Mouse (Mus musculus): ENCODE measurements at regions not wholly inside any gene's neighbourhood (a gene's known extent, or its start where the extent isn't known, plus 50 kb on each side); places are given as distances from the start of the nearest gene placed in this dataset.

GRCm38 (mm10) chr16:95892356-95892755 lies 98.4 kb downstream of the Psmg1 start:
- DNase-seq (ENCODE audit: low spot score in 2 of 2), result no peak

- no peak for DNase-seq (ENCODE audit: low spot score in 2 of 2)
Measured at GRCm38 (mm10) chr16:95886131-95886530, 104.6 kb downstream of the Psmg1 start.

- DNase-seq (ENCODE audit: low spot score in 2 of 2), result no peak
Measured at GRCm38 (mm10) chr16:95873297-95873696, 117.5 kb downstream of the Psmg1 start.

DNA sequence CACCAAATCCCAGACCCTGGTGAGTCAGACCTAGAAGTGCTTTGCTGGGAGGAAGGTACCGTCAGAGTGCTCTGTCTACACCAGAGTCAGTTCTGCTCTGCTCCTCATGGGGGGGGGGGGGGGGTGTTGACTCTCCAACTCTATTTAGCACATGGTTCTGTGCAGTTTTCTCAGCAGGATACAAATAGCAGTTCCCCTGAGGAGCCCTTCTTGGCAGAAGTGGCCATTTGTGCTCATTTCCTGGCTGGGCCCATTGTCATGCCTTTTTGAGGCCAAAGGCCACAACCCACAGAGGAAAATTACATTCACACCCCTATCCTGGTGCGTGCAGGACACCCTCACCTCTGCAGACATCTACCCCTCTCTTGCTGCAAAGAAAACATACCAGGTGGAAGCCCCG lies 118.3 kb downstream of the Psmg1 start:
- no peak for DNase-seq (ENCODE audit: low spot score in 2 of 2)

DNA sequence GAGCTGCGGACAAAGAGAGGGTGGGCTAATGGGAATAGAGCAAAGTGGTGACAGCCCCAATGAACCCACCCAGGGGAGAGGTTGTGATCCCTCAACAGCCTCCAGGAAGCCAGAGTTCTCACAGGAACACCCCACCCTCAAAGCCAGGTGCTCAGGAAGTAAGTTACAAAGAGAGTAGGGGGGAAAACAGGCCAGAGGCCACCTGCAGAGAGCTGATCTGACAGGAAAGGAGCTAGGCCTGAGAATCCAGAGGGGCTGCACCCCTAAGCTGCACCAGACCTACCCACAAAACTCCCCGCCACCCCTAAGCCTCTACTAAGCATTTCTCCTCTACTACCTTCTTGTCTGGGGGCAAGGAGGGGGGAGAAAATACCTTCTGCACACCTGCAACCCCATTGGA lies 120.5 kb downstream of the Psmg1 start:
- DNase-seq (ENCODE audit: low spot score in 2 of 2), result no peak

GRCm38 (mm10) chr16:95869501-95869900 lies 121.3 kb downstream of the Psmg1 start:
- no peak for DNase-seq (ENCODE audit: low spot score in 2 of 2)

DNA sequence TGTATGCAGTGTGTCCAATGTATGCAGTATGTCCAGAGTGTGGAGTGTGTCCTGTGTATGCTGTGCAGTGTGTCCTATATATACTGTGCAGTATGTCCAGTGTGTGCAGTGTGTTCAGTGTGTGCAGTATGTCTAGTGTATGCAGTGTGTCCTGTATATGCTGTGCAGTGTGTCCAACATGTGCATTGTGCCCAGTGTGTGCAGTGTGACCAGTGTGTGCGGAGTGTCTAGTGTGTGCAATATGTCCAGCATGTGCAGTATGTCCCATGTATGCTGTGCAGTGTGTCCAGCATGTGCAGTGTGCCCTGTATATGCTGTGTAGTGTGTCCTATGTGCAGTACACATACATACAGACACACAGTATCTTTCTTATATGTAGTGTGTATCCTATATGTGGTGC lies 121.9 kb downstream of the Psmg1 start:
- DNase-seq (ENCODE audit: low spot score in 2 of 2), result no peak

DNA sequence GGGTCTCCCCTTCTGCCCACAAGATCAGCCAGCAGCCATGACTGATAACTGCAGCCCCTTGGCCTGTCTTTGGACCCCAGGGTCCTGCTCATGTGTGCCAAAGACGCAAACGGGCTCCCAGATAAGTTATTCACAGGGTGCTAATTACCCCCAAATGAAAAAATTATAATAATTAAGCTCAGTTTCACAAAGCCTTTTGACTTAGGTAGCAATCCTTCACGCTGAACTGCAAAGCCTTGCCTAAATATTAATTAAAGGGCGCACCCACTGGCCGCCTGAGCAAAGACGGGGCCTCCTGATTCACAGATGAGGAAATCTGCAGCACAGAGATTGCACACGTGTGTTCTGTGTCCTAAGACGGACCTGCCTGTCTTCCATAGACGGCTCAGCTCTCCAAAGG lies 123.2 kb downstream of the Psmg1 start:
- no peak for DNase-seq (ENCODE audit: low spot score in 2 of 2)

DNA sequence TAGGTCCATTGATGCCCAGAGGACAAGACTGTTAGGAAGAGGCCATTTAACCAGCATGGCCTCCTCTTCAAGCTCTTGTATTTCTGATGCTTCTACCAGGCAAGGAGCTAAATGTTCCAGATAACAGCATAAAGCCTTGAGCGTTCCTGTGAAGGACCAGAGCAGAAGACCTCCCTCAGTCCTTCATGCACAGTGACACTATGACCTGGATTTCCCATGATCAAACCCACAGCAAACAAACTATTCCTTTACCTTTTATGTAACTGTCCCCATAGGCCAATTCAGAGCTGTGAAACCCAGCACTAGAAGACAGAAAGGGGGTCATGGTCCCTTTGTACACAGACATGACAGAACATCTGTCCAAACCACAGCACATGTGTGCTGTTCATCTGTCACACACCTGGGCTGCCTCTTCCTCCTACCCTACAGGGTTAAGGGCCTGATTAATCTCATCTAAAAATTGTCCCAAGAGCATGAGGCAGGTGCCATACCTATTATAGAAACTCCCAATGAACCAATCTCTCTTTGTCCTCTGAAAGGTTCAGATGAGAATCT lies 123.8 kb downstream of the Psmg1 start:
- DNase-seq (ENCODE audit: low spot score in 2 of 2), result no peak

- no peak for DNase-seq (ENCODE audit: low spot score in 2 of 2)
Measured at GRCm38 (mm10) chr16:95865603-95866002, 125.2 kb downstream of the Psmg1 start.

- no peak for DNase-seq (ENCODE audit: low spot score in 2 of 2)
Measured at GRCm38 (mm10) chr16:95864646-95865045, 126.1 kb downstream of the Psmg1 start.

DNA sequence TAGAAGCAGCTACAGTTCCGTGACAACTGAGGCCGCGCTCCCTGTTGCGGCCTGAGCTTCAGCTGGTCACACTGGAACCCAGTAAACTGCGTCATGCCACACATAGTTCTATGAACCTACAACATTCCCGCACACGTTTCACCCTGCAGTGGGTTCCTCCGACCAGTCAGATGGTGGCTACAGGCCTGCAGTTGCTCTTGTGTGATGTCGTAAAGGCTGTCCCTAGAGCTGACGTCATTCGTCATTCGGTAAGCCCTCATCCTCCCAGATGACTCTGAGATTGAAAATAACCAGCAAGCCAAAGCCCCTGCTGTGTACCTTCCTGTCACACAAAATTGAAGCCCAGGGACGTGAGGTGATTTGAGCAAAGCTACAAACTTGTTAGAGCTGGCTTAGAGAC lies 126.7 kb downstream of the Psmg1 start:
- DNase-seq (ENCODE audit: low spot score in 2 of 2), result no peak

GRCm38 (mm10) chr16:95863565-95863964 lies 127.2 kb downstream of the Psmg1 start:
- DNase-seq (ENCODE audit: low spot score in 2 of 2), result no peak

GRCm38 (mm10) chr16:95862621-95863020 lies 128.1 kb downstream of the Psmg1 start:
- DNase-seq (ENCODE audit: low spot score in 2 of 2), result no peak

- DNase-seq (ENCODE audit: low spot score in 2 of 2), result peak in 1 of 2 experiments; percentile 45
Measured at GRCm38 (mm10) chr16:95861231-95861690, 129.5 kb downstream of the Psmg1 start.

GRCm38 (mm10) chr16:95860810-95861209 lies 129.9 kb downstream of the Psmg1 start:
- DNase-seq (ENCODE audit: low spot score in 2 of 2), result no peak

- DNase-seq (ENCODE audit: low spot score in 2 of 2), result no peak
Measured at GRCm38 (mm10) chr16:95860111-95860510, 130.6 kb downstream of the Psmg1 start.

DNA sequence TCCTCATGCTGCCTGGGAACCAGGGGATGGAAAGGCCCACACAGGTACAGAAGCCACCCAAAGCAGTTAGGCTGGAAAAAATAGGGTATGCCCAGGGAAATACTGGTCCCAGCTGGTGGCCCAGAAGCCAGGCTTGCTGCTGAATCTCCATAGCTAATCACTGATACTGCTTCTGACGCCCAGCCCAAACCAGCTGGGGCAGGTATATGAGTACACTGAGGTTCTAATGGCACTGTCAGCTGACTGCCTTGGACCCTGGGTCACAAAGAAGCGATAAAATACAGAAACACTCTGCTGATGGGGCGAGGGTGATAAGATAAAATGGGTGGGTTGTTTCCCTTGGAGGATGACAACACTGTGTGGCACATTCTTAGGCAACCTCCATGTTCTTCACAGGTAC lies 133.4 kb downstream of the Psmg1 start:
- no peak for DNase-seq (ENCODE audit: low spot score in 2 of 2)

DNA sequence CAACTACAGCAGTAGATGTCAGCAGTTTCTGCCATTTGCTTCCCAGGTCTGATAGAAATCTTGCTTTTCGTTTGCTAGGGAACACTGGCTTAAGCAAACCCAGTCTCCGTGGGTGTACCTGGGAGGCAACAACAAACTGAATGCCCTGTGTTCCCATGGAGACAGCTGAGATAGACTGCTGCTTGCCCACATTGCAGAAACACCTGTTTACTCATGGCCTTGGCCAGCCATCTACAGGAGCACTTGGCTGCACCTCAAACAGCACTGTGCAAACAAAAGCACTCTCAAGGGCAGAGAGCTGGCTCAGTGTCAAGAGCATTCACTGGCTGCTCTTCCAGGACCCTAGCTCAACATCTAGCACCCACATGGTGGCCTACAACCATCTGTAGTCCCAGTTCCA lies 135.5 kb downstream of the Psmg1 start:
- DNase-seq (ENCODE audit: low spot score in 2 of 2), result no peak

GRCm38 (mm10) chr16:95851907-95852306 lies 138.9 kb downstream of the Psmg1 start:
- DNase-seq (ENCODE audit: low spot score in 2 of 2), result no peak

- no peak for DNase-seq (ENCODE audit: low spot score in 2 of 2)
Measured at GRCm38 (mm10) chr16:95848555-95849082, 142.1 kb downstream of the Psmg1 start.

DNA sequence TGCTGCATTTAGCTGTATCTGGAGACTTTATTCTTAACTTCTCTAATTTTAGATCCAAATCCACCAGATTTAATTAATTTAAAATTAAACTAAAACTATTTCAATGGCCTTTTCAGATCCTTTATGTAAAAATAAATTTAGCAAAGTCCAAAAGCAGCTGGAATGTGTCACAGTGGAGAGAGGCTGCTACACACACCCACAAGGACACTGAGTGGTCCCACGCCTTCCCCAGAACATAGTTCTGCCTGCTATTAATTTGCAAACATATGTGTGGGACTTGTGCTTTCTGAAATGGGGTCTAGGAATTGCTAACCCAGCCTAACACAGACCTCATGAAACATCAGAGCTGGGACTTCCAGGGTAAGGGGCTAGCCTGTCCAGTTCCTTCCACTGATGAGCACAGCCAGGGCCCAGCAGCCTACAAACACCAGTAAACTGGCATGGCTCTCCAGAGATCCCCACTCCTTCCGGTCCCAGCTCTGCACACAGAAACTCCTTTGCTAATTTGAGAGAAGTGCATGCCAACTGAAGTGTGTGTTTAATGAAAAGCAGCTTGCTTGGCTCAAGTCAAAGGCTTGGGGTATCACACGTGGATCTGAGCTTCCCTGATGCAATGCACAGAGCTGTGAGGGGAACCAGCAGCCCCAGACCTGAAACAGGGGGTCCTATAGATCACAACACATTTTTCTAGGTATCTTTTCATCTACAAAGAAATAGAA lies 142.8 kb downstream of the Psmg1 start:
- DNase-seq (ENCODE audit: low spot score in 2 of 2), result no peak

Data from adrenal gland, adult 18-20 months (tissue).